Mouse (Mus musculus): ENCODE data around the gene Panx2. TPM values are rescaled to one million over a fixed set of nuclear protein-coding genes. Genes with fewer than 3 reads are reported as not detected.

Panx2 gene
- total and polyA plus RNA-seq, 2 experiments from 2014 or later: 9.3 to 16.4 TPM

DNA sequence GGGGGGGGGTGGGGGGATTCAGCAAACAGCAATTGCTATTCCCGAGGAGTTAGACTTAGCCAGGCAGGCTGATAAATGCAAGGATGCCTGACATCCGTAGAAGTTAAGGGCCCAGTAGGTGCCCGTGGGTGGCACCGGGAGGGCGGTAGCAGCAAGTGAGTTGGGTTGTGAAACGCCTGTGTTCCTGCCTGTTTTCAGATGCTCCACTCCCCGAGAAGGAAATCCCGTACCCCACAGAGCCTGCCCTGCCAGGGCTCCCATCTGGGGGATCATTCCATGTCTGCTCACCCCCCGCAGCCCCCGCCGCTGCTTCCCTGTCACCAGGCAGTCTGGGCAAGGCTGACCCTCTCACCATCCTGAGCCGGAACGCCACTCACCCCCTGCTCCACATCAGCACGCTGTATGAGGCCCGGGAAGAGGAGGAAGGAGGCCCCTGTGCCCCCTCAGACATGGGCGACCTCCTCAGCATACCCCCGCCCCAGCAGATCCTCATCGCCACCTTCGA lies 9.9 kb downstream of the Panx2 start:
- Histone ChIP-seq H3K9ac (replicated peaks; ENCODE audit: low read length, poor library complexity, severe bottlenecking) (no peak overlapping the region), H3K27ac (ENCODE audit: low read depth, low read length) (no peak overlapping the region), H3K4me2 (ENCODE audit: low read depth, low read length, poor library complexity, severe bottlenecking) (no peak overlapping the region), H3K4me3 (ENCODE audit: low read depth, low read length) (no peak overlapping the region), H3K36me3 (ENCODE audit: insufficient read depth, low read length) (peaks cover 32% of the 10 kb centered on the region), H3K9me3 (ENCODE audit: low read length) (no peaks in the 10 kb centered on the region), H3K27me3 (ENCODE audit: insufficient read depth, low read length) (peaks cover 9% of the 10 kb centered on the region; the same call in 1 of the 2 replicates), H3K4me1 (ENCODE audit: insufficient read depth, low read length) (no peaks in the 10 kb centered on the region)
- 81% methylated on average over 17 of the region's 19 CpGs for WGBS
- no peak for ATAC-seq (ENCODE audit: low FRiP score)
- no peak for TF ChIP-seq CTCF (IDR thresholded peaks at IDR 0.05)
- DNase-seq (ENCODE audit: low spot score): no peak

DNA sequence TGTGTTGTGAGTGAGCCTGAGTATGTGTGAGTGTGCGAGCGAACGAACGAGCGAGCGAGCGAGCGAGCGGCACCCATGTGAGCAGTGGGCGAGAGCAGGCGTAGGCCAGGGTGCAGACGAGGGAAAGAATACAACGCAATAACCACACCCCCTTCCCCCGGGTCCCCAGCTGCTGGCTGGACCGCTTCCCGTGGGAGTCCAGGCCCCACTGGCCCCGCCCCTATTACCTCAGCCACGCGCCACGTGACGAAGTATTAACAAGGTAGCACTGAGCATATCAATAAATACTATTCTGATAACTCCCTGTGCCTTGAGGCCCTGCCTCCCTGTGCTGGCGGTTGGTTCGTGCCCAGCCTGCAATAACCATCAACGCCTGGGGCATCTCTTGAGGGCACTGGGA lies 11.1 kb downstream of the Panx2 start:
- Histone ChIP-seq H3K36me3 (ENCODE audit: insufficient read depth, low read length) (peaks cover 32% of the 10 kb centered on the region), H3K9me3 (ENCODE audit: low read length) (no peaks in the 10 kb centered on the region), H3K27me3 (ENCODE audit: insufficient read depth, low read length) (peaks cover 9% of the 10 kb centered on the region; the same call in 1 of the 2 replicates), H3K4me2 (ENCODE audit: low read depth, low read length, poor library complexity, severe bottlenecking) (no peak overlapping the region), H3K4me3 (ENCODE audit: low read depth, low read length) (no peak overlapping the region), H3K4me1 (ENCODE audit: insufficient read depth, low read length) (peaks cover 4% of the 10 kb centered on the region; the same call in 1 of the 2 replicates), H3K27ac (ENCODE audit: low read depth, low read length) (no peak overlapping the region), H3K9ac (replicated peaks; ENCODE audit: low read length, poor library complexity, severe bottlenecking) (no peak overlapping the region)
- DNase-seq (ENCODE audit: low spot score) (no peak), ATAC-seq (ENCODE audit: low FRiP score) (no peak)
- WGBS: 80% methylated on average over 24 of the region's 24 CpGs
- TF ChIP-seq CTCF (IDR thresholded peaks at IDR 0.05): no peak

DNA sequence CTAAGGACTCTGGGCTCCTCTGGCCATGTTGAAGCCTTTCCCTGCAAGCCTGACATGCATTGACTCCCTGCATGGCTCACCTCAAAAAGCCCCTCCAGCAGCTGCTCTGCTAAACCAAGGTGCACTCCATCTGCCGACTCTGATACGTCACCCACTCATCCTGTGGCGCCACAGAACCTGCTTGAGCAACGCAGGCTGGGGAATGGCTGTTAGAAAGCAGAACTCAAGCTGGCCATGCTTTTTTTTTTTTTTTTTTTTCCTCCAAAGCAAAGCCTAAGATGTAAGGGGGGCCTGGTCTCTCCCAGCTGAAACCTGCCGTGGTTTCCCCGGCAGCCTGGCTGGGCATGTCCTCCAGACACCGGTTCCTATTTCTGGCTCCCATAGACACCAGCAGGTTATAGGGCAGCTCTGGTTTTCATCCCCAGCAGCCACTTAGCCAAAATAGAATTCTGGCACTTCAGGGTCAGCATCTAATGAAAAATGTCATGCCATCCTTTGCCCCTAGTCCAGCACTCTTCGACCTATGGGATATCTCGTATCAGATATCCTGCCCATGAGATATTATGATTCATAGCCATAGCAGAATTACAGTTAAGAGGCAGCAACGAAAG lies 14.6 kb downstream of the Panx2 start:
- no peak for TF ChIP-seq CTCF (IDR thresholded peaks at IDR 0.05)
- WGBS: 86% methylated on average over 10 of the region's 10 CpGs
- H3K4me1 ChIP-seq (ENCODE audit: insufficient read depth, low read length): peaks cover 16% of the 10 kb centered on the region
- H3K4me2 ChIP-seq (ENCODE audit: low read depth, low read length, poor library complexity, severe bottlenecking): no peak overlapping the region
- no peak for DNase-seq (ENCODE audit: low spot score)
- H3K9ac ChIP-seq (replicated peaks; ENCODE audit: low read length, poor library complexity, severe bottlenecking): no peak overlapping the region
- no peaks in the 10 kb centered on the region for H3K27me3 ChIP-seq (ENCODE audit: insufficient read depth, low read length)
- peaks cover 21% of the 10 kb centered on the region for H3K36me3 ChIP-seq (ENCODE audit: insufficient read depth, low read length)
- H3K27ac ChIP-seq (ENCODE audit: low read depth, low read length): no peak overlapping the region
- no peak overlapping the region for H3K4me3 ChIP-seq (ENCODE audit: low read depth, low read length)
- no peaks in the 10 kb centered on the region for H3K9me3 ChIP-seq (ENCODE audit: low read length)
- ATAC-seq (ENCODE audit: low FRiP score): no peak

- Histone ChIP-seq H3K36me3 (ENCODE audit: insufficient read depth, low read length) (peaks cover 16% of the 10 kb centered on the region), H3K9ac (replicated peaks; ENCODE audit: low read length, poor library complexity, severe bottlenecking) (peak within 1 kb of the TSS; percentile 79), H3K4me3 (ENCODE audit: low read depth, low read length) (peak within 1 kb of the TSS; percentile 81), H3K4me1 (ENCODE audit: insufficient read depth, low read length) (peaks cover 16% of the 10 kb centered on the region), H3K4me2 (ENCODE audit: low read depth, low read length, poor library complexity, severe bottlenecking) (peak within 1 kb of the TSS; percentile 71), H3K9me3 (ENCODE audit: low read length) (no peaks in the 10 kb centered on the region), H3K27ac (ENCODE audit: low read depth, low read length) (peak within 1 kb of the TSS; percentile 82), H3K27me3 (ENCODE audit: insufficient read depth, low read length) (no peaks in the 10 kb centered on the region)
- 25% methylated on average over 11 of the region's 11 CpGs for WGBS
- peak; percentile 24 for DNase-seq (ENCODE audit: low spot score)
- ATAC-seq (ENCODE audit: low FRiP score): no peak; the same call in 1 of the 2 replicates
- TF ChIP-seq CTCF (IDR thresholded peaks at IDR 0.05): no peak
Measured at GRCm38 (mm10) chr15:89074613-89075477, 15.3 kb downstream of the Panx2 start, which contains the start of gene Trabd. Gene Trabd, plus strand, starts transcription at chr15:89075124.

DNA sequence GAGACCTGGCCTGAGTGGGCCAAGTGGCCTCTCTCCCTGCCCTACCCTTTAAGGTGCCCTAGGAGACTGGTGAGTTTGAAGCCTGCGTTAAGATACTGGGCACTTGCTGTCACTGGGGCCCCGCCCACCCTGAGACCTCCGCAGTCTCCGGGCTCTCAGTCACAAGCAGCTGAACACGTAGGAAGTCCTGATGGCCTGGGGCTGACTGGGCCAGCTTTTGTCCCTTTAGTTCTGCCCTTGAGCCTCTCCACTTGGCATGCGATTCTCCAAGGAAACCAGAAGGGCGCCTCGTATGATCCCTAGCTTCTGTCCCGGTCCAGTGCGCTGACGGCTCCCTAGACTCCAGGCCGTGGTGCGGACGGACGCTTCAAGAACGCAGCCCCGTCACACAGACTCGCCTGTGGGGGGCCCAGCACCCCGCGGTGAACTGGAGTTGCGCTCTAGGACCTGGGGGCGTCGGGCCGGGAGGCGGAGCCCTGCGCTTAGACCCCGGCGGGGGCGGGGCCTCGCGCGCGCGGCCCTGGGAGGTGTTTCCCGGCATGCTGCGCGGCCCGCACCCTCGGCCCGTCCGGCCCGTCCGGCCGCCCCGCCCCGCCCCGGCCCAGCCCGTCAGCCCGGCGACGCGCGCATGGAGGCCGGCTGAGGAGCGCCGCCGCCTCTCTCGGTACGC lies 16.1 kb downstream of the Panx2 start:
- peak overlapping the region; percentile 71 for H3K4me2 ChIP-seq (ENCODE audit: low read depth, low read length, poor library complexity, severe bottlenecking)
- peak overlapping the region; percentile 82 for H3K27ac ChIP-seq (ENCODE audit: low read depth, low read length)
- ATAC-seq (ENCODE audit: low FRiP score) (peak; percentile 88), DNase-seq (ENCODE audit: low spot score) (peak; percentile 93)
- peak overlapping the region; percentile 81 for H3K4me3 ChIP-seq (ENCODE audit: low read depth, low read length)
- H3K9ac ChIP-seq (replicated peaks; ENCODE audit: low read length, poor library complexity, severe bottlenecking): peak overlapping the region; percentile 79
- H3K36me3 ChIP-seq (ENCODE audit: insufficient read depth, low read length): peaks cover 8% of the 10 kb centered on the region
- under 1% methylated on average over 47 of the region's 59 CpGs for WGBS
- peak; percentile 52 for TF ChIP-seq CTCF (IDR thresholded peaks at IDR 0.05)
- H3K4me1 ChIP-seq (ENCODE audit: insufficient read depth, low read length): peaks cover 16% of the 10 kb centered on the region
- no peaks in the 10 kb centered on the region for H3K9me3 ChIP-seq (ENCODE audit: low read length)
- no peaks in the 10 kb centered on the region for H3K27me3 ChIP-seq (ENCODE audit: insufficient read depth, low read length)
